ENCODE assay signal across 24 mouse cellular contexts in the genomic region with DNA sequence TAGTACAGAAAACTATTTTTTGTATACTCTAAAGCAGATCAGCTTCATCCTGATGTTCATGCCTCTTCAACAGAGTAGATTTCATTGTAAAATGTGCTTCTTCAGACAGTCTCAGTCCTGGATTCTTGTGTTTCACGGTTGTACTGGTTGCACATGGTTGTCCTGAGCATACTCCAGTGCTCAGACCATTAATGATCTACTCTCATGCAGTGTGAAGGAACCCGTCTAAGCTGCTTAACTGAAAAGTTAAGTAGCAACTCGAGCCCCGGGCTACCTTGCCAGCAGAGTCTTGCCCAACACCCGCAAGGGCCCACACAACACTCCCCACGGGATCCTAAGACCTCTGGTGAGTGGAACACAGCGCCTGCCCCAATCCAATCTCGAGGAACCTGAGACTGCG.
A peak's percentile ranks its signal among the peaks of the same experiment; 100 is the strongest.
DNase-seq lines count a peak whose midpoint lies in the region; ATAC-seq lines count a peak whose summit lies in the region.
"Had no signal": no experiment of that assay in that cellular context is flagged by ENCODE, and none has a peak within 500 bp of the region (broad histone marks: within the 10 kb centered on the region; RNA-seq: fewer than 3 reads in every experiment).

No protein-coding gene starts in this region.

- H3K4me3 ChIP-seq in kidney, embryonic 14.5 days (ENCODE audit: low read length), result no peak overlapping the region
- H3K4me3 ChIP-seq in kidney, embryonic 16.5 days (ENCODE audit: low read length), result no peak overlapping the region
- H3K4me3 ChIP-seq: embryonic facial prominence, embryonic 13.5 days; embryonic facial prominence, embryonic 15.5 days; erythroblast, embryonic 14.5 days; forebrain, embryonic 10.5 days; forebrain, embryonic 12.5 days had no signal

- 87% methylated on average over 8 of the region's 9 CpGs for WGBS in kidney, embryonic 14.5 days
- 83% methylated on average over 7 of the region's 9 CpGs for WGBS in kidney, embryonic 16.5 days

- H3K4me2 ChIP-seq in kidney, embryonic 14.5 days (replicated peaks; ENCODE audit: low read depth, low read length), result no peak overlapping the region
- no peak overlapping the region for H3K4me2 ChIP-seq in kidney, embryonic 16.5 days (replicated peaks; ENCODE audit: low read depth, low read length)
- H3K4me2 ChIP-seq: embryonic facial prominence, embryonic 13.5 days; embryonic facial prominence, embryonic 15.5 days; forebrain, embryonic 12.5 days had no signal

- DNase-seq in kidney, adult 11 months, result peak; percentile 28
- DNase-seq in kidney, postnatal 14 days, result no peak
- peak; percentile 28 to 36 for DNase-seq in kidney, adult 8-10 months
- no peak for DNase-seq in kidney, adult 18-20 months
- peak; percentile 17 to 30 for DNase-seq in kidney, postnatal 36 days
- no peak for DNase-seq in layer of hippocampus, adult 18-20 months (ENCODE audit: low spot score in 2 of 2)
- DNase-seq: adrenal gland, adult 2 months; adrenal gland, postnatal 10 days; adrenal gland, postnatal 25 days; cerebellum, adult 11 months; cerebellum, adult 18-20 months; cerebellum, adult 8-10 months; cerebellum, adult 9-11 months; cerebellum, postnatal 14 days; cerebellum, postnatal 36 days; embryo, embryonic 11 days had no signal

- H3K9me3 ChIP-seq in kidney, embryonic 14.5 days (ENCODE audit: control insufficient read depth, low read length), result no peaks in the 10 kb centered on the region
- H3K9me3 ChIP-seq in kidney, embryonic 16.5 days (ENCODE audit: low read length), result no peaks in the 10 kb centered on the region
- H3K9me3 ChIP-seq: embryonic facial prominence, embryonic 13.5 days; embryonic facial prominence, embryonic 15.5 days; forebrain, embryonic 10.5 days; forebrain, embryonic 12.5 days had no signal

- H3K4me1 ChIP-seq in kidney, embryonic 14.5 days (ENCODE audit: control insufficient read depth, insufficient read depth, low read length), result no peaks in the 10 kb centered on the region
- H3K4me1 ChIP-seq in kidney, embryonic 16.5 days (ENCODE audit: insufficient read depth, low read length), result no peaks in the 10 kb centered on the region
- H3K4me1 ChIP-seq: embryonic facial prominence, embryonic 13.5 days; embryonic facial prominence, embryonic 15.5 days; forebrain, embryonic 10.5 days; forebrain, embryonic 12.5 days had no signal

- ATAC-seq in kidney, embryonic 14.5 days (ENCODE audit: low FRiP score, low TSS enrichment), result no peak
- peak; percentile 65 for ATAC-seq in kidney, embryonic 16.5 days (ENCODE audit: low FRiP score, low TSS enrichment)
- ATAC-seq: forebrain, embryonic 14.5 days had no signal

- H3K9ac ChIP-seq in kidney, embryonic 14.5 days (ENCODE audit: low read depth, low read length), result no peak overlapping the region
- no peak overlapping the region for H3K9ac ChIP-seq in kidney, embryonic 16.5 days (replicated peaks; ENCODE audit: low read length)
- H3K9ac ChIP-seq: embryonic facial prominence, embryonic 13.5 days; embryonic facial prominence, embryonic 15.5 days; forebrain, embryonic 12.5 days had no signal

- no peak overlapping the region for H3K27ac ChIP-seq in kidney, embryonic 14.5 days (ENCODE audit: low read depth, low read length)
- no peak overlapping the region for H3K27ac ChIP-seq in kidney, embryonic 16.5 days (ENCODE audit: low read length)
- H3K27ac ChIP-seq: embryonic facial prominence, embryonic 13.5 days; embryonic facial prominence, embryonic 15.5 days; forebrain, embryonic 10.5 days; forebrain, embryonic 12.5 days had no signal

- no peaks in the 10 kb centered on the region for H3K36me3 ChIP-seq in kidney, embryonic 14.5 days (ENCODE audit: control insufficient read depth, insufficient read depth, low read length)
- no peaks in the 10 kb centered on the region for H3K36me3 ChIP-seq in kidney, embryonic 16.5 days (ENCODE audit: insufficient read depth, low read length)
- H3K36me3 ChIP-seq: embryonic facial prominence, embryonic 13.5 days; embryonic facial prominence, embryonic 15.5 days; forebrain, embryonic 10.5 days; forebrain, embryonic 12.5 days had no signal

- no peaks in the 10 kb centered on the region for H3K27me3 ChIP-seq in kidney, embryonic 14.5 days (ENCODE audit: control insufficient read depth, insufficient read depth, low read length)
- H3K27me3 ChIP-seq in kidney, embryonic 16.5 days (ENCODE audit: insufficient read depth, low read length), result no peaks in the 10 kb centered on the region
- H3K27me3 ChIP-seq: embryonic facial prominence, embryonic 13.5 days; embryonic facial prominence, embryonic 15.5 days; forebrain, embryonic 12.5 days had no signal

Comparison
In these comparisons a context has a peak if more than half of its experiments do, and no peak if none do; other contexts are left out.
1. DNase-seq: peak in kidney, adult 11 months (single experiment), kidney, adult 8-10 months (2 of 2) and kidney, postnatal 36 days (2 of 2); none in kidney, postnatal 14 days (single experiment), kidney, adult 18-20 months (single experiment) and layer of hippocampus, adult 18-20 months (0 of 2).